14 mouse cellular contexts compared by ENCODE assay signal in the genomic region with DNA sequence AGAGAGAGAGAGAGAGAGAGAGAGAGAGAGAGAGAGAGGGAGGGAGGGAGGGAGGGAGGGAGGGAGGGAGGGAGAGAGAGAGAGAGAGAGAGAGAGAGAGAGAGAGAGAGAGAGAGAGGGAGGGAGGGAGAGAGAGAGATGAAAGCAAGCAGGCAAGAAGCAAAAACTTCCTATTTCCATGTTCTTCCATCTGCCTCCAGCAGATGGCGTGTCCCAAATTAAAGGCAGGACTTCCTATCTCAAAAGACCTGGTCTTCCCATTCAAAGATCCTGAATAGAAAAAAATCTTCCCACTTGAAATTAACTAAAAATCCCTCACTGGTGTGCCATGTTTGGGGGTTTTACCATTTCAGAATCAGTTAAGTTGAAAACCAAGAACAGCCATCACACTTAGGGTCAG. TPM values are rescaled to one million over a fixed set of nuclear protein-coding genes. Genes with fewer than 3 reads are reported as not detected.
A peak's percentile ranks its signal among the peaks of the same experiment; 100 is the strongest.
DNase-seq lines count a peak whose midpoint lies in the region; TF ChIP-seq lines count a peak whose summit lies in the region.
"Not testable (repeated sequence)": the region's sequence is repeated elsewhere in the genome, so short reads cannot be mapped to it uniquely, and the experiment has no call there.
"Had no signal": no experiment of that assay in that cellular context is flagged by ENCODE, and none has a peak within 500 bp of the region (broad histone marks: within the 10 kb centered on the region; RNA-seq: fewer than 3 reads in every experiment).

No protein-coding gene starts in this region.

- TF ChIP-seq POLR2A in heart, adult 2 months (IDR thresholded peaks at IDR 0.05; ENCODE audit: insufficient read depth, low read depth, low read length), result not testable (repeated sequence)

- TF ChIP-seq CTCF in E14TG2a.4 (conservative IDR thresholded peaks at IDR 0.05; ENCODE audit: low read length), result peak; percentile 46
- peak; percentile 70 for TF ChIP-seq CTCF in heart, adult 2 months (IDR thresholded peaks at IDR 0.05)

- intact Hi-C loops in heart, adult 2 months (cut with DNase I), result loop anchor here (2.0 kb wide), 2 partner anchors 114 to 318 kb away; no protein-coding TSS in a partner anchor
- intact Hi-C loops in left cerebral cortex, postnatal 14 days (cut with DNase I), result loop anchor here (2.0 to 5.0 kb wide), 2 partner anchors 112 to 316 kb away; no protein-coding TSS in a partner anchor

- not testable (repeated sequence) for H3K4me1 ChIP-seq in E14TG2a.4 (replicated peaks; ENCODE audit: low read depth, low read length); heart, adult 2 months (ENCODE audit: control insufficient read depth, insufficient read depth, low read length)

- H3K27ac ChIP-seq in heart, adult 2 months, result not testable (repeated sequence)

- not testable (repeated sequence) for H3K36me3 ChIP-seq in E14TG2a.4 (ENCODE audit: insufficient read depth, low read length); heart, adult 2 months (ENCODE audit: control insufficient read depth, insufficient read depth, low read length)

- not testable (repeated sequence) for H3K4me3 ChIP-seq in E14TG2a.4 (replicated peaks; ENCODE audit: low read length); heart, adult 2 months

- WGBS in heart, adult 2 months, result 4% methylated on average over 1 of the region's 1 CpGs

- peak; percentile 21 to 31 for DNase-seq in adrenal gland, postnatal 36 days
- DNase-seq in embryo, embryonic 10 days (ENCODE audit: low spot score), result peak; percentile 50
- not testable (repeated sequence) for DNase-seq in heart, adult 2 months
- peak; percentile 62 for DNase-seq in kidney, adult 9 months
- peak; percentile 15 to 68 for DNase-seq in left cerebral cortex, postnatal 14 days (ENCODE audit: low spot score in 2 of 2)
- DNase-seq in mesoderm, embryonic 11.5 days (ENCODE audit: low read depth, low spot score), result peak; percentile 33
- peak; percentile 10 for DNase-seq in telencephalon, adult 2 months (ENCODE audit: low read depth, low spot score)

- H3K9ac ChIP-seq in heart, adult 2 months (ENCODE audit: low read depth, low read length), result not testable (repeated sequence)

- TF ChIP-seq EP300 in heart, adult 2 months (IDR thresholded peaks at IDR 0.05; ENCODE audit: insufficient read depth, low read depth, low read length), result not testable (repeated sequence)

- not testable (repeated sequence) for H3K9me3 ChIP-seq in E14TG2a.4 (ENCODE audit: low read length)

- H3K27me3 ChIP-seq in E14TG2a.4 (ENCODE audit: insufficient read depth, low read length); heart, adult 2 months (ENCODE audit: control insufficient read depth, insufficient read depth, low read length): not testable (repeated sequence)

- H3K79me2 ChIP-seq in heart, adult 2 months (replicated peaks; ENCODE audit: control insufficient read depth, insufficient read depth, low read length), result not testable (repeated sequence)

RNA-seq across cellular contexts. Expression of a gene that starts 30.2 kb away (rescaled TPM):
- not detected for total RNA-seq in adrenal gland, postnatal 36 days (2021)
- not detected for total RNA-seq in heart, adult 2 months (2021)
- not detected in 2 replicates for polyA plus RNA-seq in heart, adult 2 months (2012; rRNA removed)
- not detected for total RNA-seq in left cerebral cortex, postnatal 14 days (2021)
- total RNA-seq: gastrocnemius, postnatal 25 days had no signal
- polyA plus RNA-seq: embryonic facial prominence, embryonic 15.5 days; hindbrain, embryonic 15.5 days; limb, embryonic 14.5 days; midbrain, embryonic 13.5 days; thymus, postnatal 0 days had no signal

RNA-seq across cellular contexts. Expression of a gene that starts 55.6 kb away (rescaled TPM):
- 10 to 100 TPM; 69.8 to 94.6 TPM for total RNA-seq in adrenal gland, postnatal 36 days (2021)
- 10 to 100 TPM; 34.4 to 35.6 TPM for total RNA-seq in heart, adult 2 months (2021)
- polyA plus RNA-seq in heart, adult 2 months (2012; rRNA removed), result 15.5 and 24.6 TPM in 2 replicates
- 10 to 100 TPM; 76.0 to 84.7 TPM for total RNA-seq in left cerebral cortex, postnatal 14 days (2021)

RNA-seq across cellular contexts. Expression of a gene that starts 58.2 kb away (rescaled TPM):
- total RNA-seq in adrenal gland, postnatal 36 days (2021), result not detected
- total RNA-seq in heart, adult 2 months (2021), result not detected
- polyA plus RNA-seq in heart, adult 2 months (2012; rRNA removed), result not detected in 2 replicates
- total RNA-seq in left cerebral cortex, postnatal 14 days (2021), result not detected
- total RNA-seq: gastrocnemius, postnatal 25 days had no signal
- polyA plus RNA-seq: embryonic facial prominence, embryonic 15.5 days; hindbrain, embryonic 15.5 days; limb, embryonic 14.5 days; midbrain, embryonic 13.5 days; thymus, postnatal 0 days had no signal
